Mouse (Mus musculus) right cerebral cortex, adult 2 months (tissue): ENCODE data around the gene Nr2c2ap.

Experiments
- DNase-seq, 2 experiments: peaks; one replicate each; pipeline ENCODE4 v3.0.0; 2021 to 2022; ENCODE audit warnings: low spot score in 2 of 2

Nr2c2ap gene

GRCm38 (mm10) chr8:70131166-70131883, at the start of gene Nr2c2ap:
Gene Nr2c2ap, plus strand, starts transcription at chr8:70131333.
- DNase-seq = peak; percentile 79

- no peak for DNase-seq
Observed at GRCm38 (mm10) chr8:70081976-70082375, 49.2 kb upstream of the Nr2c2ap start.

DNA sequence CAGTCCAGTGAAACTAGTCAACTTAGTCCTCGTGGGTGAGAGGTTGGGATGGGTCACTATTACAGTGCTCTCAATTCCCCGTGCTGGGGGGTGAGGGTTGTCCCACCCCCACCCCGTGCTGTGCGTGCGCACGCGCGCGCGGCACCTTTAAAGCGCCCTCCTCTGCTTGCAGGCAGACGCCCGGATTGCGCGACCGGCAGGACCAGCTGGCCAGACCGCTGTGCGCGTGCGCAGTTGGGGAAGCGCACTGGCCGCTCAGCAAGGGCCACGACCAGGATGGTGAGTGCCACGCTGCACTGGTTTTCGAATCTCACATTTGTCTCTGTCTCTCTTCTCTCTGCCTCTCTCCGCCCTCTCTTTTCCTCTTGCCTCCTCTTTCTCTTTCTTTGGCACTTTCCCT, 47.8 kb upstream of the Nr2c2ap start, which contains the start of gene Hapln4:
Gene Hapln4 (plus strand): TSS at position 173 of the 400 bp plus-strand sequence.
- peak; percentile 72 for DNase-seq

DNA sequence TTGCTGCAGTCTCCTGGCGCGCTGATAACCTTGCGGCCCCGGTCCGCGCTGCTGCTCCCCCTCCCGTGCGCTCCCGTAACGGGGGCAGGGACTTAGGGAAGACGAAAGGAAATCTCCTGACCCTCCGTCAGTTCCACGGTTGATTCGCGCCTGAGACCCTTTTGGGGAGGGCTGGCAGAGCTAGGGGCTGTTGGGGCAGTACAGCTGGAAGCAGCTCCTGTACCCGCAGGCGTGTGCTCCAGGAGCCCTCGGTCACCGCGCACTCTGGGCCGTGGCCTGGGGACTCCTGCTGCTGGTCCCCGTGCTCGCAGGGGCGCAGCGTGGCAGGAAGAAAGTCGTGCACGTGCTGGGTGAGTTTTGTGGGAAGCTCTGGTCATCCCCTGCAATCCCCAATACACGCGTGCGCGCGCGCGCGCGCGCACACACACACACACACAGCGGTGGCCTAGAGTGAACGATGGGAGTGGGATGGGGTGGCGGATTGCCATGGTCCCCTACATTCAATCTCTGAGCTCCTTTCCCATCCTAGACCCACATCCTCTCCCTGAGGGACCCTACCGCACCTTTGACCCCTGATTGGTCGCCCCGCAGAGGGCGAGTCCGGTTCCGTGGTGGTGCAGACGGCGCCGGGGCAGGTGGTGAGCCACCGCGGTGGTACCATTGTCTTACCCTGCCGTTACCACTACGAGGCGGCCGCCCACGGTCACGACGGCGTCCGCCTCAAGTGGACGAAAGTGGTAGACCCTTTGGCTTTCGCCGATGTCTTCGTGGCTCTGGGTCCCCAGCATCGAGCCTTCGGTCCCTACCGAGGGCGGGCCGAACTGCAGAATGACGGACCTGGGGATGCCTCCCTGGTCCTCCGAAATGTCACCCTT, 46.7 kb upstream of the Nr2c2ap start:
- DNase-seq = no peak

DNA sequence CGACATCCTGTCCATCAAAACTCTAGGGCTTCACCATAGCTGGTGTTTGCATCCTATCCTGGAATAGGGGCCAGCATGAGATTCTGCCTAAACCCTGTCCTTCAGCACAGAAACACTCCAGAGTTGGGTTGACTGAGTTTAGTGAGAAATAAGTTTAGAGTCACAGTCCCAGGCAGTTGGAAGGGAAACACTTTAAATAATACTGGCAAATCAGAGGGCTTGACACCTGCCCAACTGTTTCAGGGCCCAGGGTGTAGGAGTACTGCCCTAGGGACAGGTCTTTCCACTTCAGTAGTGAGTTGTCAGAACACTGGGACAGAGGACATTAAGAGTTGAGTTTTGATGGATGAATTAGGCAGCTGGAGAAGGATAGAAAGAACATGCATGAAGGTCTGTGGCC, 45.0 kb upstream of the Nr2c2ap start:
- no peak for DNase-seq

DNA sequence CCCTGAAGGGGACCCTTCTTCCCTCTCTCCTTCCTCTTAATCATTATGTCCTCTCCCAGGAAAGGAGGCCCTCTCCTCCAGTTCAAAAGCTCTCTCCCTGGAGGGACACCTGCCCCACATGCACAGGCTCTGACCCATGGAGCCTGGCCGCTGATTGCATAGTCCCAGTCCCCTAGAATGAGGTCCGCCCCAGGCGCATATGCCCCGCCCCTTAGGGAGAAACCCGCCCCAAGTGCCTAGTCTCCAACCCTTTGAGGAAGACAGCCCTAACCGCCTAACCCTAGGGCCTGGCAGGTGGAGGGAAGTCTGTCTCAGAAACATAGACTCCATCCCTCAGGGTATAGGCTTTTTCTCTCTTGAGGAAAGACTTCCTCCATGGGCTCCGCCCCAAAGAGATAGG, 43.9 kb upstream of the Nr2c2ap start:
- DNase-seq = no peak

DNA sequence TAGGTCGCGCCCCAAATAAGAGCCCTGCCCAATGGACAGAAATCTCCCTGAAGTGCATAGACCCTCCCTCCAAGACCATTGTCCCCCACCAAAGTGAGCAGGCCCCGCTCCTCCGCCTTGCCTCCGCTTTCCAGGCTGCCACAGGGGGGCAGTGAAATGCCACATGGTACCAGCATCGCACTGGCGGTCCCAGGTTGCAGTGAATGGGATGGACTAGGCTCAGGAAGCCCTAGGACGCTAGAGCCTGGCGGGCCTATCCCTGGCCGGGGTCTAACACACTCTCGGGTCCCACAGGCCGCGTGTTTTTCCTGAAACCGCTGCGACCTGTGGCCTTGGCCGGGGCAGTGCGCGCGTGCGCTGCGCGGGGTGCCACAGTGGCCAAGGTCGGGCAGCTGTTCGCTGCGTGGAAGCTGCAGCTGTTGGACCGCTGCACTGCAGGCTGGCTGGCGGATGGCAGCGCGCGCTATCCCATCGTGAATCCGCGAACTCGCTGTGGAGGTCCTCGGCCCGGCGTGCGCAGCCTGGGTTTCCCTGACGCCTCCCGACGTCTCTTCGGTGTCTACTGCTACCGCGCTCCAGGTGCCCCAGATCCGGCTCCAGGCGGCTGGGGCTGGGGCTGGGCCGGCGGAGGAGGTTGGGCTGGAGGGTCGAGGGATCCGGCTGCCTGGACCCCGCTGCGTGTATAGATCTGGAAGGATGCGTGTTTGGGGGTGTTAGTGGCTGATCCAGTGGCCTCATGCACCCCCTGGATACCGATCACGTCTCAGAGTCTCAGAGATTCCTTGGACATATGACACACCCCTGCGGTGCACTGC, 43.1 kb upstream of the Nr2c2ap start:
- peak; percentile 71 to 75 for DNase-seq

DNA sequence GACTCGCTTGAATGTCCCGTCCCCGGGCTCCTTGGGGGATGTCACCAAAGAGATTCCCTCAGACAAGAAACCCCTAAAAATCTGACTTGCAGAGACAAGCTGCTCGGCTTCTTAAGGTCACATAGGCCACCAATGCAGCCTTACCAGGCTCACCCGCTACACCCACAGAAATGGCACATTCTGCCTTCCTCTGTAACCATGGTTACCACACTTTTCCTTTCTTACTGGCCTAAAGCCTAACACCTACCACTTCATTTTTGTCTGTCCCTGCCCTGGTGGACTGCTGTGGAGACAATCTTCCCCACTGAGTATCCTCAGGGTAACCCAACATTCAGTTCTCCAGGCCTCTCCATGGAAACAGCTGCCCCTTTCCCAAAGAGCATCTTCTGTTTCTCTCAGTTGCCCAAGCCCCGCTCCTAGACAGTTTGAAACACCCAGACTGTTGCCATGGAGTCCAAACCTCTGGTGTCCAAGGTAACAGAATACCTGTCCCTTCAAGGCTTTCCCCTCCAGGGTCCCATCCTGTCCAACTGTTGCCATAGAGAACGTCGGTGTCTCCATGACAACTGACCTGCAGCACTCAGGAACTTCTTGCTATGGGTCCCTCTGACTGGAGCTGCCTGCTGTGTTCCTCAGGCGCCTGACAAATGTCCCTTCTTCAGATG, 41.7 kb upstream of the Nr2c2ap start:
- peak in 1 of 2 experiments; percentile 47 for DNase-seq

DNA sequence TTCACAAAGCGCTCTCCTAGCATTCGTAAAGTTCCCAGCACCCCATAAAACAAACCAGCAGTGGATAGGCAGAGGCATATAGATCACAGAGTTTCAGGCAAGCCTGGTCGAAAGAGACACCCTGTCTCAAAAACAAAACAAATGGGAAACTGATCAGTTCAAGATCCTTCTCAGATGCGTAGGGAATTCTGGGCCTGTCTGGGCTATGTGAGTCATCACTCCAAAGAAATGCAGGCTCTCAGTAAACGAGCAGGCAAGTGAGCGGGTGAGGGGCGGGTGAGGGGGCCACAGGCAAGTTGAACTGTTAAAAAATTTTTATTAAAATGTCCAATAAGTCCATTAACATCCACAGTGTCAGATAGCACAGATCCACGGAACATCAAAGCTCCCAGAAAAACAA, 38.3 kb upstream of the Nr2c2ap start:
- DNase-seq = no peak

GRCm38 (mm10) chr8:70099276-70099675, 31.9 kb upstream of the Nr2c2ap start:
- peak in 1 of 2 experiments; percentile 65 for DNase-seq

- no peak for DNase-seq
Observed at GRCm38 (mm10) chr8:70100241-70100640, 30.9 kb upstream of the Nr2c2ap start.

GRCm38 (mm10) chr8:70104506-70104905, 26.6 kb upstream of the Nr2c2ap start:
- no peak for DNase-seq

GRCm38 (mm10) chr8:70104922-70105321, 26.2 kb upstream of the Nr2c2ap start:
- DNase-seq = no peak

GRCm38 (mm10) chr8:70110451-70110850, 20.7 kb upstream of the Nr2c2ap start:
- no peak for DNase-seq

- no peak for DNase-seq
Observed at GRCm38 (mm10) chr8:70111192-70111795, 19.8 kb upstream of the Nr2c2ap start.

DNA sequence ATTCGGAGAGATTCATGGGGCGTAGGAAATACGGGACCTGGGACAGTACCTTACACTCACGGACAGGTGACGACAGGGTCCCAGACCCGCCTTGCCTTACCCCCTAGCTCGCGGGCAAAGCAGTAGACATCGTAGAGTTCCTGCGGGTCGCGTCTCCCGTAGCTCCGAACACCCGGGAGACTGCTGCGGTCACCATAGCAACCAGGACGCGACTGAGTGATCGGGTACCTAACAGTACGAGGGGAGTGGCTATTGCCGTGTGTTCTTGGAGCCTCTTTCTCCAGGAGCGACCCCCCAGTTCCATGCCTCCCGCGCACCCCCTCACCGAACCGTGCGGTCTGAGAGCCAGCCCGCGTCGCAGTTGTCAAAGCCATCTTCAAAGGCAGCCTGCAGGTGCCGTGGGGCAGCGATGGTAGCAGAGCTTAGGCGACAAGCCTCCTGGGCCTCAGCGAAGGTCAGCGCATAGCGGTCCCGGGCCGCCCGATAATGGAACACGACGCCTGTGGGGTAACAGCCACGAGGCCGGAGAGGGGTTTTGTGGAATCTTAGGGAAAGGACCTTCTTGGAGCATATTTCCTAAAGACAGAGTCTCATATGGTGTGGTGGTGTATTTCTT, 18.6 kb upstream of the Nr2c2ap start:
- DNase-seq = peak in 1 of 2 experiments; percentile 33

DNA sequence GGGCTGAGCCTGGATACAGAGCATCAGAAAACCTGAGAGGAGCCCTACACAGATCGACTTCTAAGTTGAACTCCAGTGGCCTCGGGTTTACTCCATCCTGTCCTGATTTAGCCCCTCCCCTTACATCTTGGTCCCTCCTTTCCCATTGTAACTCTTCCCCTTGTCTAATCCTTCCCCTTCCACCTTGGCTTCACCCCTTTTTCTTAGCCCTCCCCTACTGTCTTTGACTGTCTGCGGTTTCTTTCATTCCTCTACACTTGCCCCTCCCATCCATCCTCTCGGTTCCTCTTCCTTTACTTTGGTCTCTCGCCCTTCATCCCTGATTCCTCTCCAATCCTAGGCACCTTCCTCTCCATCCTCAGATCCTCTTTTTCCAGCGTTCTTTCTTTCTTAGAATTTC, 16.6 kb upstream of the Nr2c2ap start:
- no peak for DNase-seq

- DNase-seq = no peak
Observed at GRCm38 (mm10) chr8:70114892-70115291, 16.2 kb upstream of the Nr2c2ap start.

DNA sequence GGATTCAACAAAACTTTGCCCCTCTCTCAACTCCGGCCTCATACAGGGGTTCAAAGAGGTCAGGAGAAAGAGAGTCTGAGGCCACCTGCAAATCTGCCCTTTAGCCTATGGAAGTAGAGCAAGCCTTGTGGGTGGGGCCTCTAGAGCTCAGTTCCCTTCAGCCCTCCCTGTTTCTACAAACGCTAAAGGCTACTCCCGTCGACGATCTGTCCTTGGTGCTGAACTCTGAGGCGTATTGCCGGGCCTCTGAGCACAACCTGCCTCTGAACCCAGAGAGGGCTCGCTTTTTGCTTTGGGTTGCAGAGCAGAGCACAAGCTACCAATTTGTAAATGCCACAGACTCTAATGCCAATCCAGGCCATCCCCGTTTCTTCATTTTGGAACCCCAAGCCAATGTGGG, 13.5 kb upstream of the Nr2c2ap start:
- DNase-seq = no peak
